Mouse (Mus musculus): ENCODE data around the gene Fsd2.

Fsd2 gene

DNA sequence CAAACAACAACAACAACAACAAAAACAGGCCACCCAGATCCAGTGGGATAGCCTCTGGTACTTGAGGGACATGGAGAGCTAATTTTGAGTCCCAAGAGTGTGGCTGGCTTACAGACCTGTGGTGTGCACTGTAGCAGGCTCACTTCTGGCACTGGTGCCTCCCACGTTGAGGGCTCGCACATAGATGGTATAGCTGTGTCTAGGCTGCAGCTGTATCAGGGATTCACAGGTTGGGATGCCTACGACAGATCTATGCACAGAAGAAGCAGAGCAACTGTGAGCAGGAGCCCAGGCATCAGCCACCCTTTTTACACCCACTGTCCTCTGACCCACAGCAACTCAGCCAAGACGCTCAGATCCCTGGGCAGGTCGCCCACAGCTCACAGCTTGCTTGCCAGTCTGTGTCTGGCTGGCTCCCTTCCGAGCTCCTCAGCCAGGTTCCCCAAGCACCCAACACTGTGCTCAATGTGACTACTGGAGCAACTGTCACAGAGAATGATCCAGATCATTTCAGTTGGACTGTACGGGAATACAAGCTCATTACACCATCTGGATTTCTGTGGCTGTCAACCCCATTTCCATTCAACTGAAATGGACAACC, 24.7 kb downstream of the Fsd2 start:
- no peak for DNase-seq (ENCODE audit: low spot score in 2 of 2)

GRCm38 (mm10) chr7:81540999-81541398, 25.7 kb downstream of the Fsd2 start:
- no peak for DNase-seq (ENCODE audit: low spot score in 2 of 2)

- DNase-seq (ENCODE audit: low spot score in 2 of 2): no peak
Observed at GRCm38 (mm10) chr7:81539565-81539964, 27.2 kb downstream of the Fsd2 start.

DNA sequence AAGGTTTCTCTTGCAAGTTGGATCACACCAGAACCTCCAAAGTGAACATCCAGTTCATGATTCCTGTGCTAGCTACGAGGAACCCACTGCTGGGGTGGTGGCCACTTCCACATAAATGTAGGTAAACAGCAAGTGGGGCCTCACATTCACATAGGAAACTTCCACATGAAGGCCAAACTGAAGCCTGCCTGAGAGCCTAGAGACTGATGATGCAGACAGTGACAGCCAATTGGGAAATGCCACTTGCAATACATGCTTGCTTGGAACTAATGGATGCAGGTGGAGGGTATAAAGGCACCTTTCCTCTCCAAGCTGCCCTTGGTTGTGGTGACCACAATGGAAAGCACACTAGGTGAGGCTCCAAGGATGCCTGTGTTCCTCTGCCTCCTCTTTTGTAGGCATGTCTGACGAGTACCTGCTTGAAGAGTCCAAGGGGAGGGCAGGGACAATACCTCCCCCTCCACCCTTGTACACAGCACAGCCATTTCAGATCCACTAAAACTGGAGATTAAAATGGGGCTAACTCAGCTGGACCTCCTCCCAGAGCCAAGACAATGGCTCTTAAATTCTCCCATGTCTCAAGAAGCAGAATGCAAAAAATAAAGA, 28.6 kb downstream of the Fsd2 start:
- peak; percentile 5 to 7 for DNase-seq (ENCODE audit: low spot score in 2 of 2)

DNA sequence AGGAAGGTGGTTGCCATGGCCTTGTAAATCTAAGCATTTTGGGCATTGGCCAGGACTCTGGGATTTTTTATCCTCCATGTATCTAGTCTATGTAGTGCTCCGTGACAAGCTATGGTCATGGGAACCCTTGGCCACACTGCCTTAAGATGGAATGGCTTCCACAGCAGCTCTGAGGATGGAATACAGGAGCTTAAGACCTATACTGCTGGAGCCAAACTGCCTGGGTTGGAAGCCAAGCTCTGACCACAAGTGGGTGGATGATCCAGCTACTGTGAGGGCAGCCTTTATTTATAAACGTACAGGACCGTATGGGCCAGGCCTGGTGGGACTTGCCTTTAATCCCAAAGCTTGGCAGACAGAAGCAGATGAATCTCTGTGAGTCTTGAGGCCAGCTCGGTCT, 30.3 kb downstream of the Fsd2 start:
- DNase-seq (ENCODE audit: low spot score in 2 of 2): no peak

DNA sequence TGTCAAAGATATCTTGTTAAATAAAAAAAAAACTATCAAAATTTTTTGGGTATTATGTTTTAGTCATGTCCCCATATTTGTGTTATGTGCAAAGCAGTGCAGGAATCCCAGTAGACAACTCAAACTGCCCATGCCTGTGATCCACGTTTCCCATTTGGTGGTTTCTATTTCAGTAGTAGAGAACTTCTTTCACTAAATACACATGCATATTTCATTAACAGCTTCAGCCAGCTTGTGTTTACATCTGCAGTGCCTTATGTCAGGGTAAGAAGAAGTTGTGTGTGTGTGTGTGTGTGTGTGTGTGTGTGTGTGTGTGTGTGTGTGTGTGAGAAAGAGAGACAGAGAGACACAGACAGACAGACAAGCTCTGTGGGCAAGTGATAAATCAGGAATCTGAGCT, 35.3 kb downstream of the Fsd2 start:
- no peak for DNase-seq (ENCODE audit: low spot score in 2 of 2)

GRCm38 (mm10) chr7:81528918-81529317, 37.8 kb downstream of the Fsd2 start:
- DNase-seq (ENCODE audit: low spot score in 2 of 2): no peak

DNA sequence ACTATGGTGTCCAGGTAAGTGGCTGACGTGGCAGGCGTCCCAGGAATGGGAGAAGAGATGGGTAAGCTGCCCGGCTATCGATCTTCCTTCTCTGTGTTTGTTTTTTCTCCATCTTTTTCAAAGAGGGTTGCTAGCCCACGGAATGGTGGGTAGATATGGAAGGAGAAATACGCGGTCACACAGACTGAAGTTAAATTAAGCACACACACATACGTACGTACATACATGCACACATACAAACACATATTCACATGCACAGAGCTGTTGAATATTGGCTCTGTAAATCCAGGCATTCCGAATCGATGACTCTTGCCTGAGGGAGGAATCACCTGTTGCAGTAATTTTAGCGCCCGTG, 43.1 kb downstream of the Fsd2 start:
- no peak for DNase-seq (ENCODE audit: low spot score in 2 of 2)

GRCm38 (mm10) chr7:81523008-81523662, 43.6 kb downstream of the Fsd2 start:
- peak; percentile 83 to 86 for DNase-seq (ENCODE audit: low spot score in 2 of 2)

- DNase-seq (ENCODE audit: low spot score in 2 of 2): no peak
Observed at GRCm38 (mm10) chr7:81516154-81517030, 50.4 kb downstream of the Fsd2 start.

DNA sequence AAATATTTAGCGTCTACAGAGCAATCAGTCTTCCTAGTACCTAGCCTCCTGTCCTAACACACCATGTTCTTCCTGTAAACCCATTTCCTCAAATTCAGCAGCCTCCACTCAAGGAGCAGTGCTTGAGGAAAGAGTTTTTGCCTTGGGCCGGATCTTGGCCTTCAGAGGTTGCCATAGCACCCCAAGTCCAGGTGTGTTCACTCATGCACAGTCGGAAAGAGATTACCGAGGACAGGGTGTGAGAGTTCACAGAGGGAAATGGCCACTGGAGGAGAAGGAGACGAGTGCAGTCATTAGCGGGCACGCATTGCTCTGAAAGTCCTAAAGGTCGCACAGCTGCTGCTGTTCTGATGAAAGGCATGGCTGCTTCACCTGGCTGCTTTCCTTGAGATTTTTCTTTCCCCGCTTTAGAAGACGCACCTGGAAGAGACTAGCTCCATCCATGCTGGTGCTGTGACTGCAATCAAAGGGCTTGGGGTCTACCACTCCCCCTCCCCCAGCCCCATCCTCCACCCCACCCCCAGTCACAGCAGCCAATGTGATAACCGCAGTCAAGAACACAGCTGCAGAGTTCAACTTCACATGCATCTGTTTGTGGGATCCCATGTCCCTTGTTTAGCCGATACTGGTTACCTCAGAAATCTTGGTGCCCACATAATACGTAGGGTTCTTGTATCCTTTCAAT, 51.7 kb downstream of the Fsd2 start:
- no peak for DNase-seq (ENCODE audit: low spot score in 2 of 2)

DNA sequence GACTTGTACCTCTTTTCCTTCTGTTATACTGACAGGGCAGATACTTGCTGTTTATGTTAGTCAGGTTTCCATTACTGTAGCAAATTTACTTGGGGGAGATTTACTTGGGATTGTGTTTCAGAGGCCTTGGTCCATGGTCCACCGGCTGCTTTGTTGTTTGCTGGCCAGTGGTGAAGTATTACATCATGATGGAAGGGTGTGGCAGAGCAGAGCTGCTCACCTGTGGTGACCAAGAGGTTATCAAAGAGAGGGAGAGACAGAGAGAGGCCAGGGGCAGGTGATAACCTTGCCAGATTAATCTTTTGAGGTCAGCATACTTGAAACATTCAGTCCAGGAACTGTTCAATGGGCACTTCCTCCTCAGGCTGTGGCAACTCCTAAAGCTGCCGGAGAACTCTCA, 65.7 kb downstream of the Fsd2 start:
- no peak for DNase-seq (ENCODE audit: low spot score in 2 of 2)

GRCm38 (mm10) chr7:81498181-81498580, 68.6 kb downstream of the Fsd2 start, which contains the start of gene BC048679:
Gene BC048679, minus strand, starts transcription at chr7:81498281.
- no peak for DNase-seq (ENCODE audit: low spot score in 2 of 2)

GRCm38 (mm10) chr7:81497171-81497570, 69.6 kb downstream of the Fsd2 start:
- DNase-seq (ENCODE audit: low spot score in 2 of 2): no peak

GRCm38 (mm10) chr7:81493331-81494021, 73.3 kb downstream of the Fsd2 start, which contains the start of gene Ap3b2:
Gene Ap3b2, minus strand, starts transcription at chr7:81493925.
- DNase-seq (ENCODE audit: low spot score in 2 of 2): peak in 1 of 2 experiments; percentile 11

- no peak for DNase-seq (ENCODE audit: low spot score in 2 of 2)
Observed at GRCm38 (mm10) chr7:81492628-81493027, 74.1 kb downstream of the Fsd2 start.

DNA sequence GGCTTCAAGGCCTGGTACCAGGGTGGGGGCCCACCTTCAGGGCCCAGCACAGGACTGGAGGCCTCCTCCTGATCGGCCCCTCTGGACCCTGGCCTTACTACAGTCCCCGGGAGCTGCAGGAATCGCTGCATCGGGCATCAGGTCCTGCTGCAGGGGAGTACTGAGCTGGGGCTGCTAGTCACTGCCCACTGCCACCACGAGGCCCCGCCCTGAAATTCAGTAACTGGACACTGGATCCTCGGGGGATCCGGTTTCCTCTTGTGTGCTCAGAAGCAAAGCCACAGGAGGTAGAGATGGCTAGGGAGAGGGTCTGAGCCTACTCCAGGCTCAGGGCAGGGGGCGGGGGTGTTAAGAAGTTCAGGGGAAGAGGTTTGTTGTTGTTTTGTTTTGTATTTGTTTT, 77.1 kb downstream of the Fsd2 start:
- DNase-seq (ENCODE audit: low spot score in 2 of 2): no peak

Data from natural killer cell, adult 2 months (primary cell).